Mouse (Mus musculus) ES-E14 (cell line): ENCODE measurements around the gene Riiad1.

ENCODE experiments used
- CHD2 ChIP-seq: IDR thresholded peaks from 2 replicates; pipeline ENCODE4 v1.6.1; 2014; ENCODE audit warnings: mild to moderate bottlenecking, low read depth, low read length, inconsistent platforms
- MAFK ChIP-seq: IDR thresholded peaks from 2 replicates; pipeline ENCODE4 v1.6.1; 2014; ENCODE audit warnings: mild to moderate bottlenecking, low read depth, low read length, inconsistent platforms; ENCODE audit not compliant: insufficient read depth
- ZNF384 ChIP-seq: IDR thresholded peaks from 2 replicates; pipeline ENCODE4 v1.6.1; 2012; ENCODE audit warnings: low read depth, low read length, inconsistent platforms

GRCm38 (mm10) chr3:94482764-94483385 lies 2.7 kb upstream of the Riiad1 start:
- TF ChIP-seq ZNF384 (no peak), CHD2 (no peak), MAFK (no peak)
